Mouse (Mus musculus) kidney, adult 8-10 months (tissue): ENCODE results near the gene Fam216a.

ENCODE experiments used
- DNase-seq, 2 experiments: peaks; one replicate each; pipeline ENCODE4 v3.0.0; 2022

Gene Fam216a

DNA sequence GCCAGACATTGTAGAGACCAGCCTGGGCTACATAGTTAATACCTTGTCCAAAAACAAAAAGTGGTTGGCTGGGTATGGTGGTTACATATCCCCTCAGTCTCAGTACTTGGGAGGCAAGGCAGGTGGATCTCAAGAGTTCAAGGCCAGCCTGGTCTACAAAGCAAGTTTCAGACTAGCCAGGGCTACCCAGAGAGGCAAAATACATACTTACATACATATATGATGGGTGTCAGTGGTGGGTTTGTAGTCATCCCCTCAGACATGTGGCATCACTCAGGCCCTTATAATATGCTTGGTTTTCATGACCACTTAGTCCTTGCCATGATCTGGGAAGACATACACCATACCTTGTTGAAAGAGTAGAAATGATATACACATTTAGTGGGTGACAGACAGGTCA, 18.5 kb upstream of the Fam216a start:
- DNase-seq: no peak

GRCm38 (mm10) chr5:122390006-122390405, 17.8 kb upstream of the Fam216a start:
- no peak for DNase-seq

DNA sequence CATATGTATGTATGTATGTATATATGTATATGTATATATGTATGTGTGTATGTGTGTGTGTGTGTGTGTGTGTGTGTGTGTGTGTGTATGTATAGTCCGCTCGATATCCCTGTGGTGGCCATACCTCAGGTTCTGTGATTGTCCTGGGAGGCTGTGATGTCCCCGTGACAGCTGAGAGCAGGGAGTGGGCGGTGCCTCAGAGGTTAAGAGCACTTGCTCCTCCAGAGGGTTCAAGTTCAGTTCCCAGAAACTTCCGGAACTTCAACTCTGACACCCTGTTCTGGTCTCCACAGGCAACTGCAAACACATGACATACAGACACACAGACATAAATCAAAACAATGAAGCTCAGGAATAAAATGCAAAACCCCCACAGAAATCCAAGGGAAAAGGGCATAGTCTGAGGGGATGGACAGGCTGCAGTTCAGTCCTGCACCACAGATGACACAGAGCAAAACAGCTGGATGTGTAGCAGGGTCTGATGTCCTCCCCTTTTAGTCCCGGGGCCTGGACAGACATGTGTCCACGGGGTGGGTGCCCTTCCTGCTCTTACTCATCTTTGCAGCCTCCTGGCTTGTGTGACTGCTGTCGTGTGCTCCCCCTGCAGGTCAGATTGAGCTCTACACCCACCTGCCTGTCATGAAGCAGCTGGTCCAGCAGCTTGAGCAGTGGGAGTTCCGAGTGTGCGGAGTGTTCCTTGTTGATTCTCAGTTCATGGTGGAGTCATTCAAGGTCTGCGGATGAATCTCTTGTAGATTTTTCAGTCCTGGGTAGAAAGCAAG, 7.4 kb upstream of the Fam216a start:
- DNase-seq: peak; percentile 51 to 79

DNA sequence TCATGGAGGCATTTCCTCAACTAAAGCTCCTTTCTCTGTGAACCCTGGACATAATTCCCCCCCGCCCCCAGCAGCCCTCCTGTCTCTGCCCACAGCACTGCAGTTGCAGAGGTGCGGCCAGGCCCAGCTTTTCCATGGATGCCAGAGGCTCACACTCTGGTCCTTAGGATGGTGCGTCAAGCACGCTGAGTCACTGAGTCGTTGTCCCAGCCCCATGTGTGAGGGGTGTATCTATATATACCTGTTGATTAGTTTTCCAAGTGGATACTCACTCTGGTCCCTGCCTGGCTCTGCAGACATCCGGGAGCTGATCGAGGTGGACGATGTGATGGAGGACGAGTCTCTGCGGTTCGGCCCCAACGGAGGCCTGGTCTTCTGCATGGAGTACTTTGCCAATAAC, 6.0 kb upstream of the Fam216a start:
- DNase-seq: no peak

- DNase-seq: no peak
Observed at GRCm38 (mm10) chr5:122377101-122377833, 5.1 kb upstream of the Fam216a start.

- no peak for DNase-seq
Observed at GRCm38 (mm10) chr5:122372878-122373277, 714 bp upstream of the Fam216a start.

GRCm38 (mm10) chr5:122371591-122372191, 473 bp downstream of the Fam216a start, which contains the start of gene Gpn3:
Gene Gpn3, plus strand, starts transcription at chr5:122371876.
- DNase-seq: no peak

DNA sequence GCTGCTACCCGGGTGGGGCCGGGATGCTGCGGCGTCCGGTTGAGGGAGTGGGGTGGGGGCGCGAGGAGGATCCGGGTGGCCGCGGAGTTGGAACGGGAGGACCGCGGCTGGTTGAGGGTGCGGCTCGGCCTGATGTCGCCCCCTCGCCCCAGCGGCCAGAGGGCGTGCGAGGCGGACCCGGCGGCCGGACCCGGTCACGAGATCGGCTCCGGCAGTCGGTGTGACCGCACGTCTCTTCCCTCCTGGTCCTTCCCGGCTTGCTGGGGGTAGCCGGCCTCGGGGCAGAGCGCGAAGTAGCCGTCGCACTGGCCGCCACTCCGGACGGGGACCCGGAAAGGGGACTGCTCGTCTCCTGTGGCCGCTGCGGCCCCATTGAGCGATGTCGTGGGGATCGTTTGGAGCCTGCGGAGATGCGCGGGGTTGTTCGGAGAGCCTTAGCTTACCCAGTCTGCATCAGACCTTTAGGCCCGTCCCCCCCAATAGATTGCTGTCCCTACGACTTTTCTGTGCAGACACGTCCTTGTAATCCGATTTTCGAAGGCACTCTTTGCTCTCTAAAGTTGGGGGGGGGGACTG, 17.6 kb downstream of the Fam216a start:
- no peak for DNase-seq

GRCm38 (mm10) chr5:122353807-122354491, 18.2 kb downstream of the Fam216a start, which contains the start of the genes Rad9b and Vps29:
Gene Rad9b, minus strand, starts transcription at chr5:122354233.
Gene Vps29, plus strand, starts transcription at chr5:122354369.
- peak; percentile 96 to 98 for DNase-seq

GRCm38 (mm10) chr5:122345777-122346176, 26.4 kb downstream of the Fam216a start:
- DNase-seq: no peak

DNA sequence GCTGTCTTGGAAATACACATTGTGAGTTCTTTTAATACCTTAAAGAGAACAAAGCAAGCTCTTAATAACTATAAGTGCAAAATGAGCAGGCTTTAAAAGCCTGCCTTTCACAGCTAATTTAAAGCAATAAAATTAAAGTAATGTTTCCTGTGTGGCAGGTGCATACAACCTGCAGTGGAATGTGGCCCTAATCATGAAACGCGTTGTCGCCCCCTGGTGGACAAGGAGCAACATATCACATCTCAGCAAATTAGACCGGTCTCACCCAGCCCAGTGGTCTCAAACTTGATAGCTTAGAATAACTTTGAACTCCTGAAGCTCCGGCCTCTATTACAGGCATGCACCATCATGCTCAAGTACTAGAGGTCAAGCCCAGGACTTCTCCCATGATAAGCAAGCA, 27.9 kb downstream of the Fam216a start:
- peak; percentile 48 to 66 for DNase-seq

DNA sequence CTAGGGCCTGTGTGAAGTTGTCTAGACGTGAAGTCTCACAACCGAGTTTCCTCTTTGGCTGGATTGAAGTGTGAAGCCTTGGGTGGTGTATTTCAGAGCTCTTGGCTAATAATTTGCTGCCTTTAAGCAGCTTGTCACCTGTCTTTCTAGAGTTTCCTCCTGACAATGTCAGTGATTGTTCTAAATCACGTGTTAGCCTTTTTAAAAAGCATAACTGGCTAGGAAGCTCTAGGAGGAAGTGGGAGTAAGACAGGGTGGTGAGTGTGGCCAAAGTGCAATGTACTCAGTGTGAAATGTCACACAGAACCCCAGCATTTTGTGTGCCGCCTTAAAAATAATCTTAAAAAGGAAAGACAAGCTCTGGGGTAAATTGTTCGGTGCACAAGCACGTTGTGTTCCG, 28.4 kb downstream of the Fam216a start:
- no peak for DNase-seq

- no peak for DNase-seq
Observed at GRCm38 (mm10) chr5:122342874-122343273, 29.3 kb downstream of the Fam216a start.

GRCm38 (mm10) chr5:122336554-122337294, 35.4 kb downstream of the Fam216a start:
- no peak for DNase-seq

- DNase-seq: no peak
Observed at GRCm38 (mm10) chr5:122334682-122335081, 37.5 kb downstream of the Fam216a start.

DNA sequence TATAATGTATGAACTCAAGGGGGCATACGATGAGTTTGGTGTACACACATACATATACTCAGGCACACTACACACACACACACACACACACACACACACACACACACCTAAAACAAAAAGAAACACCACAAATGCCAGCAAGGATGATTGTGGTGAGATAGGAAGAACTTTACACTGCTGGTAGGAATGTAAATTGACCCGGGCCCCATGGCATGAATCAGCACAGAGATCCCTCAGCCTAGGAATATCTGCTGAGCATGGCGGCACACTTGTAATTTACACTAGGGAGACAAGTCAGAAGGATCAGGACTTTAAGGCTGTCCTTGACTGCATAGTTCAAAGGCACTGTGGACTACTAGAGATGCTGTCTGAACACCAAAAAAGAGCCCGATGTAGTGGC, 41.9 kb downstream of the Fam216a start:
- no peak for DNase-seq

DNA sequence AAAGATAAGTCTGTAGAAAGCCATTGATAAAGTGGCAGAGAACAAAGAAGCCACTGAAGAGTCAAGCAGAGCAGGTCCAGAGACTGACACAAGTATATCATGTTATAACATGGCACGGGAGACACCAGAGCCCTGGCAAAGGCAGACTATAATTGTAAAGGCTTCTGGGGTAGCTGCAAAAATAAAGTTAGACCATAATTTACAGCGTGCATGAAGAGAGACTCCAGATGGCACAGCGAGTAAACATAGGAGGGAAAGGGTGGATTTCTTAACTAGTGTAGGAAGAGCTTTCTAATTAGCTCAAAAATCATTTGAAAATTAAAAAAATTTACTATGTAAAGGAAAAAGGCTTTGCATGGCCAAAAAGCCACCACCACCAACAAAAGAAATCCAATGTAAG, 44.9 kb downstream of the Fam216a start:
- DNase-seq: no peak

DNA sequence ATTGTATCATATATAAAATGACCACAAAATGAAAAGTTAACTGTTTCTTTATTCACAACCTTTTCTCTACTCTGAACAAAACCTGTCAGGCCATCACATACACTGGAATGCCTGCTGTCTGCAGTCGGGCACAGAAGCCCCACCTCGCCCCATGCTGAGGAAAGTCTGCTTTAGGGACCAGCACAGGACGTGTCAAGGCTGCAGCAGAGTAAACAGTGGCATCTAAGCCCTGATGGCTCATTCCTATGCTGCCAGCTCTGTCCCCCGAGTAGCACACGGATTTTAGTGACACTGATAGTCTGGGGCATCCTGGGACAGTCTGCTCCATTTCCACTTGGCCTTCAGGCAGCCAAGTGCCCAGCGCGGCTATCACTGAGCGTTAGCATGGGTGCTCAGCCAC, 46.7 kb downstream of the Fam216a start:
- DNase-seq: no peak

DNA sequence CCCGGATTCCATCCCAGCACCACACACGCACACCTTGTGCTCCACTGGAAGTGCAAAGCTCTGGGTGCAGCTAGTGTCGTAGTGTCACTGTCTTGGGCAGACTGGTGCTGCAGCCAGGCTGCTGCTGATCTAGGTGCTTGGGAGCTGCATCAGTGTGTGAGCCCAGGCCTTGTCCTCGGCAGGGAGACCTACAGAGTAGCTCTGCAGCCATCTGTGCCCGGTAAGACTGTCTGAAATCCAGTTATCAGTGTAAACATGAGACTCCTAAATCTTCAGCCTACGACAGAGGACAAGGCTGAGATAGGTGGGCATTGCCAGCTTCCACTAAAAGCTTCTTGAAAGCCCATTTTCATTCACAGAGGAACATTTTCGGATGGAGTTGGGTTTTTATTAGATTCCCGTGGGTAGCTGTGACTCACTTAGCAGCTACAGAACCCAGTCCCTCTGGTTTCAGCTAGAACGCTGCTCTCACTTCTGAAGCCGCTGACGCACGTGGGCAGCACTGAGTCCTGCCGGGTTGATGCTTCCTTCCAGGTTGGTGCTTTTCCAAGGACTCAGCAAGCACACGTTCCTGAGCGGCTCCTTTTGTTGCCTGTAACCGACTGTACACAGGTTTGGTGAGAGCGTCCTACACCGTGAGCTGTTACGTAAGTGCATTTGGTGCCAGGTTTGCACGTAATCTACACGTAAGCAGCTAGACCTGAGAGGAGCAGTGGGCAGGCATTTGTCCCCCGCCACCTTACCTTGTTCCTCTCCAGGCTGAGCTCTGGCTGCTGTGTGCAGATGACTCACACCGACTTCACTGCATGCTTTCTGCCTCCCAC, 47.3 kb downstream of the Fam216a start:
- DNase-seq: no peak

GRCm38 (mm10) chr5:122323523-122323922, 48.6 kb downstream of the Fam216a start:
- no peak for DNase-seq

DNA sequence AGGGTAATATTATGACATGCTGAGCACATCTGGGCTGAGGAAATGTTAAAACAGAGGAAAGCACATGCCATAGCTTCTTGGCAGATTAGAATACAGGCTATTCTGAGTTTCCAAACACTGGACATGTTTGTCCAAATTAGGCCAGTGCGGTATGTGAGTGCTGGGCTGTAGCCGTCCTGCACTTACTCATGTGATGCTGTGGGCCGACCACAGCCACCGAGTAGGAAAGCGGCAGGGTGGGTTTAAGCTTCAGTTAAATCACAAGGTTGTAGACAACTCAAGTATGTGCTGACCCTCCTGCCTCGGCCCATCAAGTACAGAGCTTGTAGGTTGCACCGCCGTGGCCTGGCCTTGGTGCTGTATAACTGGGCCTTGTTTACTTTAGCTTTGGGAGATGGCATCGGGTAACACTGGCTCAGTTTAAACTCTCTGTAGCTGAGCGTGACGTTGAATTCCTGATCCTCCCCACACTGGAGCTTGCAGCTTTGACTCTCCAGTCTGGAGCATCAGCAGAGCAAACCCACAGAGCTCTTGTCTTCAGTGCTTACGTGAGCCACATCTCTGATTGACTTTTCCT, 51.9 kb downstream of the Fam216a start:
- DNase-seq: no peak
